Mouse (Mus musculus) thymus, adult 2 months (tissue): ENCODE data around the gene Mpi. TPM values are rescaled to one million over a fixed set of nuclear protein-coding genes. Genes with fewer than 3 reads are reported as not detected.

Experiments
- DNase-seq: peaks from one replicate; pipeline ENCODE4 v3.0.0; 2021
- H3K27ac ChIP-seq: fragments of 200-500 bp; 2 replicates; pipeline ENCODE4 v1.5.1; 2012; ENCODE audit warnings: low read length, control low read depth; ENCODE audit not compliant: control insufficient read depth, insufficient read depth
- H3K27me3 ChIP-seq: fragments of 200-500 bp; 2 replicates; pipeline ENCODE4 v1.6.1; 2012; ENCODE audit warnings: mild to moderate bottlenecking, low read length, moderate library complexity, mixed read lengths; ENCODE audit not compliant: control insufficient read depth, insufficient read depth
- H3K36me3 ChIP-seq: fragments of 200-500 bp; 2 replicates; pipeline ENCODE4 v1.6.1; 2012; ENCODE audit warnings: mild to moderate bottlenecking, low read length, moderate library complexity; ENCODE audit not compliant: control insufficient read depth, insufficient read depth
- H3K4me1 ChIP-seq: fragments of 200-500 bp; replicated peaks from 2 replicates; pipeline ENCODE4 v1.6.1; 2012; ENCODE audit warnings: low read length; ENCODE audit not compliant: control insufficient read depth, insufficient read depth
- H3K4me3 ChIP-seq: fragments of 200-500 bp; 2 replicates; pipeline ENCODE4 v1.5.1; 2012; ENCODE audit warnings: mild to moderate bottlenecking, low read length, control low read depth, moderate library complexity; ENCODE audit not compliant: control insufficient read depth, insufficient read depth
- CTCF ChIP-seq: fragments of 200-500 bp; IDR thresholded peaks from 2 replicates; pipeline ENCODE4 v1.5.1; 2012; ENCODE audit warnings: mild to moderate bottlenecking, control low read depth, low read length, moderate library complexity, borderline replicate concordance; ENCODE audit not compliant: control insufficient read depth, poor library complexity, insufficient read depth; ENCODE audit errors: extremely low read depth
- POLR2A ChIP-seq: fragments of 200-500 bp; IDR thresholded peaks from 2 replicates; pipeline ENCODE4 v1.6.1; 2012; ENCODE audit warnings: mild to moderate bottlenecking, low read length, control low read depth, moderate library complexity; ENCODE audit not compliant: control insufficient read depth, poor library complexity, insufficient read depth; ENCODE audit errors: extremely low read depth
- WGBS: fragments of 180-500 bp; shearing (Covaris S2); methylation state at CpG from one replicate; pipeline ENCODE4 v1.1.7; 2018; 5-methylcytosine and 5-hydroxymethylcytosine counted together
- polyA plus RNA-seq: library from polyadenylated mRNA; depleted of rRNA; stranded (reverse); fragments of >200 nt; gene quantifications from 2 replicates; pipeline ENCODE4 v1.2.3, GENCODE M21; 2012

The Mpi gene
- polyA plus RNA-seq, 1 experiment = 54.3 TPM

GRCm38 (mm10) chr9:57577144-57577849, 24.7 kb upstream of the Mpi start:
- no peak for TF ChIP-seq POLR2A
- no peak for TF ChIP-seq CTCF
- H3K27ac ChIP-seq = no peak overlapping the region
- no peak overlapping the region for H3K4me3 ChIP-seq
- H3K27me3 ChIP-seq = no peaks in the 10 kb centered on the region
- WGBS = 24% methylated on average over 6 of the region's 6 CpGs
- DNase-seq = no peak
- peaks cover 9% of the 10 kb centered on the region for H3K4me1 ChIP-seq
- peaks cover 36% of the 10 kb centered on the region for H3K36me3 ChIP-seq

- Histone ChIP-seq H3K27me3 (no peaks in the 10 kb centered on the region), H3K36me3 (peaks cover 22% of the 10 kb centered on the region), H3K4me1 (peaks cover 9% of the 10 kb centered on the region)
Measured at GRCm38 (mm10) chr9:57575577-57575976, 23.0 kb upstream of the Mpi start.

GRCm38 (mm10) chr9:57574397-57574796, 21.8 kb upstream of the Mpi start:
- no peak overlapping the region for H3K4me3 ChIP-seq

More at GRCm38 (mm10) chr9:57575577-57575976, 23.0 kb upstream of the Mpi start:
- TF ChIP-seq POLR2A (no peak), CTCF (no peak)
- no peak for DNase-seq
- H3K4me3 ChIP-seq = no peak overlapping the region
- 95% methylated on average over 3 of the region's 3 CpGs for WGBS
- no peak overlapping the region for H3K27ac ChIP-seq

GRCm38 (mm10) chr9:57568500-57568899, 15.9 kb upstream of the Mpi start:
- TF ChIP-seq POLR2A = no peak
- WGBS = 96% methylated on average over 6 of the region's 6 CpGs
- H3K36me3 ChIP-seq = peaks cover 17% of the 10 kb centered on the region
- DNase-seq = no peak
- H3K27me3 ChIP-seq = no peaks in the 10 kb centered on the region
- H3K4me1 ChIP-seq = peaks cover 12% of the 10 kb centered on the region
- H3K27ac ChIP-seq = no peak overlapping the region
- no peak overlapping the region for H3K4me3 ChIP-seq

More at GRCm38 (mm10) chr9:57574397-57574796, 21.8 kb upstream of the Mpi start:
- no peak for DNase-seq
- Histone ChIP-seq H3K36me3 (peaks cover 18% of the 10 kb centered on the region), H3K27ac (no peak overlapping the region), H3K4me1 (peaks cover 9% of the 10 kb centered on the region), H3K27me3 (no peaks in the 10 kb centered on the region)
- TF ChIP-seq POLR2A (no peak), CTCF (no peak)

GRCm38 (mm10) chr9:57566846-57567245, 14.3 kb upstream of the Mpi start:
- no peak overlapping the region for H3K4me3 ChIP-seq
- 89% methylated on average over 8 of the region's 8 CpGs for WGBS
- peaks cover 23% of the 10 kb centered on the region for H3K4me1 ChIP-seq
- H3K36me3 ChIP-seq = peaks cover 13% of the 10 kb centered on the region
- no peak overlapping the region for H3K27ac ChIP-seq
- TF ChIP-seq CTCF = no peak
- TF ChIP-seq POLR2A = no peak
- H3K27me3 ChIP-seq = no peaks in the 10 kb centered on the region
- DNase-seq = no peak

GRCm38 (mm10) chr9:57565741-57566221, 13.2 kb upstream of the Mpi start:
- Histone ChIP-seq H3K4me1 (peaks cover 27% of the 10 kb centered on the region), H3K27me3 (no peaks in the 10 kb centered on the region), H3K4me3 (no peak overlapping the region), H3K36me3 (peaks cover 13% of the 10 kb centered on the region), H3K27ac (no peak overlapping the region)
- DNase-seq = no peak
- 53% methylated on average over 10 of the region's 10 CpGs for WGBS
- TF ChIP-seq POLR2A (no peak), CTCF (no peak)
